Mouse (Mus musculus) neural tube, embryonic 15.5 days (tissue): ENCODE data around the gene March5. TPM values are rescaled to one million over a fixed set of nuclear protein-coding genes. Genes with fewer than 3 reads are reported as not detected.

Experiments used
- ATAC-seq: fragments of 200-750 bp; cut with Nextera tagmentation; 2 replicates; pipeline ENCODE4 v1.8.0; 2017; ENCODE audit warnings: mild to moderate bottlenecking, moderate TSS enrichment, moderate library complexity; ENCODE audit not compliant: low FRiP score
- H3K27ac ChIP-seq: fragments of 300-500 bp; sonication (generic); replicated peaks from 2 replicates; pipeline ENCODE4 v1.5.1; 2015; ENCODE audit warnings: mild to moderate bottlenecking, inconsistent platforms
- H3K27me3 ChIP-seq: fragments of 300-500 bp; sonication (generic); replicated peaks from 2 replicates; pipeline ENCODE4 v1.6.1; 2015; ENCODE audit warnings: inconsistent platforms
- H3K36me3 ChIP-seq: fragments of 300-500 bp; sonication (generic); 2 replicates; pipeline ENCODE4 v1.6.1; 2015; ENCODE audit warnings: inconsistent platforms
- H3K4me1 ChIP-seq: fragments of 300-500 bp; sonication (generic); 2 replicates; pipeline ENCODE4 v1.6.1; 2015; ENCODE audit warnings: inconsistent platforms
- H3K4me2 ChIP-seq: fragments of 300-500 bp; sonication (generic); 2 replicates; pipeline ENCODE4 v1.6.1; 2015; ENCODE audit warnings: inconsistent platforms, mild to moderate bottlenecking, moderate library complexity
- H3K4me3 ChIP-seq: fragments of 300-500 bp; sonication (generic); replicated peaks from 2 replicates; pipeline ENCODE4 v1.5.1; 2015; ENCODE audit warnings: mild to moderate bottlenecking, inconsistent platforms
- H3K9ac ChIP-seq: fragments of 300-500 bp; sonication (generic); replicated peaks from 2 replicates; pipeline ENCODE4 v1.6.1; 2015; ENCODE audit warnings: mild to moderate bottlenecking, inconsistent platforms
- H3K9me3 ChIP-seq: fragments of 300-500 bp; sonication (generic); replicated peaks from 2 replicates; pipeline ENCODE4 v1.6.1; 2016; ENCODE audit warnings: inconsistent platforms
- WGBS: fragments of 180-500 bp; shearing (Covaris S2); methylation state at CpG from one replicate; pipeline ENCODE4 v1.1.7; 2015; ENCODE audit warnings: mixed read lengths; 5-methylcytosine and 5-hydroxymethylcytosine counted together
- polyA plus RNA-seq: library from polyadenylated mRNA; unstranded; fragments of >200 nt; fragmentation: Nextera tagmentation; extraction: Ambion mirVana; gene quantifications from 2 replicates; pipeline ENCODE4 v1.2.1, GENCODE M21; 2015

Gene March5
- 98.7 and 104 TPM in 2 replicates for polyA plus RNA-seq

- peak within 1 kb of the TSS; percentile 87 for H3K4me2 ChIP-seq
- peak; percentile 99 for ATAC-seq
- peak within 1 kb of the TSS; percentile 84 for H3K27ac ChIP-seq
- H3K36me3 ChIP-seq, result peaks cover 16% of the 10 kb centered on the region
- peak within 1 kb of the TSS; percentile 98 for H3K9ac ChIP-seq
- peaks cover 22% of the 10 kb centered on the region for H3K4me1 ChIP-seq
- no peaks in the 10 kb centered on the region for H3K9me3 ChIP-seq
- WGBS, result under 1% methylated on average over 85 of the region's 94 CpGs
- H3K27me3 ChIP-seq, result no peaks in the 10 kb centered on the region
- peak within 1 kb of the TSS; percentile 100 for H3K4me3 ChIP-seq
Observed at GRCm38 (mm10) chr19:37207303-37208175, at the start of gene March5. Gene March5 (plus strand): TSS chr19:37207543.

DNA sequence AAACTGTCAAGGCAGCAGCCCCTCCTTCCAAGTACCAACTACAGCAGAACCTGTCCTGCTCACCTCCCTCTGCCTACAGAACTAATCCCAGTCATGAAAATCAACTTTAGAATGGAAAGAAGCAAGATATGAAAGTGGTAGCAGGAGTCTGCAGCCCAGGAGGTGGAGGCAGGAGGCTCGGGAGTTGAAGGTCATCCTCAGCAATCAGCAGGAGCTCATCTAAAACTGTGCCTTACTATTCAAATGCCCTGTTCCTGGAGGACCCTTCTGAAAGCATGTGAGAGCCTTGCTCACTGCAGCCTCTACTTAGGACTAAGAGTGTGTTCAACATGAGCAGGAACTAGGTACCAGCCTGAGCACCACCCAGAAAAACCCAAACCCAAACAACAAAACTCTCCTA lies 35.2 kb upstream of the March5 start:
- ATAC-seq, result no peak
- Histone ChIP-seq H3K4me1 (peaks cover 47% of the 10 kb centered on the region), H3K27me3 (no peaks in the 10 kb centered on the region), H3K9ac (peak overlapping the region; percentile 69; the same call in 1 of the 2 replicates), H3K4me3 (peak overlapping the region; percentile 67), H3K27ac (no peak overlapping the region), H3K4me2 (peak overlapping the region; percentile 95), H3K36me3 (no peaks in the 10 kb centered on the region), H3K9me3 (no peaks in the 10 kb centered on the region)
- 32% methylated on average over 1 of the region's 1 CpGs for WGBS

DNA sequence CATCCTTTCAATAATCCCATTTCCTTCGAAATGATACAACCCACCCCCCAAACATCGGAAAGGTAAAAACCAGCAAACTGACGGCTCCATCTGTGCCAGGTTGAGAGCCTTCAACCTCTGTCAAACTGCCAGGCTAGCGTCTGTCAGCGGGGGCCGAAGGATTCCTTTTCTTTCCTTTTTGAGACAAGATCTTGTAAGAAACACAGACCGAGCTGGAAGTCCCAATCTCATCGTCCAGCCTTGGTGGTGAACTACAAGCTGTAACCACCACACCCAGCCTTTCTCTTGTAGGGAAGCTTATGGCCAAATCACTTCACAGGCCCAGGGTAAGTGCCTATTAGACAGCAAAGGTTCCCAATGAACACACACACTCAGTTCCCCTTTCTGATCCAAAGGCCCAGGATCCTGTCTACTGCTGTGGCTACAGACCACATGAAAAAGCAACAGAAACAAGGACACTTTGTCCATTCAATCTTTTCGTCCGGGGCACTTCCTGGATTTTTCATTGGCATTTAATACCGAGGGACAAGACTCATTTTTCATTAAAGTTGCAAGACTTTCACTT lies 34.7 kb upstream of the March5 start:
- Histone ChIP-seq H3K4me3 (peak overlapping the region; percentile 67), H3K27ac (0 out of 2 replicates have a peak overlapping the region, but pooled peaks have one; percentile 5), H3K4me1 (peaks cover 48% of the 10 kb centered on the region), H3K4me2 (peak overlapping the region; percentile 95), H3K9me3 (no peaks in the 10 kb centered on the region), H3K9ac (peak overlapping the region; percentile 69), H3K36me3 (no peaks in the 10 kb centered on the region), H3K27me3 (no peaks in the 10 kb centered on the region)
- WGBS, result 76% methylated on average over 11 of the region's 11 CpGs
- ATAC-seq, result no peak

DNA sequence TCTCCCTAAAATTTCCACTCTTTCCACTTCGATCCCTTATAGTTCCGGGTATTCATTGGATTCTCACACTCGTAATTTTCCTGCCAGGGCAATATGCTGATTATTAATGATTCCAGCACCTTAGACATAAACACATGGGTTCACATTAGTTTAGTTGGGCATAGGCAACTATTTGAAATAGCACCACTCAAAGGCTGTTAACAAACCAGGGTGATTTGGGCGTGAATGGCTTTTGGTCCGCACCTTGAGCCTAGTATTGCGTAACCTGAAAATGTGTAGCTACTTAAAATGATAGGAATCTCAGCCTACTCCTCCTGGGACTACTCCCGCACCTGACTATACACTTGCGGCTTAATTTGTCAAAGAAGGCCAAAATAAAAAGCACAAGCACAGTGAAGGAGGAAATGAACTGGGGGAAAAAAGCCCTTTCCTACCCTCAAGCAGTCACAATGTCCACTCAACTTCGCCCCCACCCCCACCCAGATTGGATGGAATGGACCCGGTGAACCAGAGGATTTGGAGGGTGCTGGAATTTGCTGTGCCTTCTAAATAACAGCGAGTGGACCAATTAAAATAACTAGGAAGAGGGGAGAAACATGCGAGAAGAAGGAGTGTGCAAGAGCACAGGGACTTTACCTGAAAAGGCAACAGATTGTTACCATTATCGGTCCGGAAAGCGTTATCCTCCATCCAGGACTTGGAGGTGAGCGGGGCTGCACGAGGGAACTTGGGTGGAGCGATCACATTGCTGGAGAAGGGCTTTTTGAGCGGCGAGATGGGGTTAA lies 33.8 kb upstream of the March5 start:
- ATAC-seq, result no peak
- peak overlapping the region; percentile 95 for H3K4me2 ChIP-seq
- peak overlapping the region; percentile 69 for H3K9ac ChIP-seq
- no peaks in the 10 kb centered on the region for H3K9me3 ChIP-seq
- H3K36me3 ChIP-seq, result no peaks in the 10 kb centered on the region
- H3K4me3 ChIP-seq, result peak overlapping the region; percentile 67
- peak overlapping the region; percentile 93 for H3K27ac ChIP-seq
- no peaks in the 10 kb centered on the region for H3K27me3 ChIP-seq
- 23% methylated on average over 20 of the region's 20 CpGs for WGBS
- peaks cover 53% of the 10 kb centered on the region for H3K4me1 ChIP-seq

- no peaks in the 10 kb centered on the region for H3K9me3 ChIP-seq
- ATAC-seq, result peak; percentile 50
- H3K27ac ChIP-seq, result peak overlapping the region; percentile 93
- peak overlapping the region; percentile 95 for H3K4me2 ChIP-seq
- H3K9ac ChIP-seq, result peak overlapping the region; percentile 69
- H3K36me3 ChIP-seq, result no peaks in the 10 kb centered on the region
- peaks cover 58% of the 10 kb centered on the region for H3K4me1 ChIP-seq
- no peaks in the 10 kb centered on the region for H3K27me3 ChIP-seq
- WGBS, result under 1% methylated on average over 70 of the region's 70 CpGs
- peak overlapping the region; percentile 67 for H3K4me3 ChIP-seq
Observed at GRCm38 (mm10) chr19:37174116-37174715, 33.1 kb upstream of the March5 start.

DNA sequence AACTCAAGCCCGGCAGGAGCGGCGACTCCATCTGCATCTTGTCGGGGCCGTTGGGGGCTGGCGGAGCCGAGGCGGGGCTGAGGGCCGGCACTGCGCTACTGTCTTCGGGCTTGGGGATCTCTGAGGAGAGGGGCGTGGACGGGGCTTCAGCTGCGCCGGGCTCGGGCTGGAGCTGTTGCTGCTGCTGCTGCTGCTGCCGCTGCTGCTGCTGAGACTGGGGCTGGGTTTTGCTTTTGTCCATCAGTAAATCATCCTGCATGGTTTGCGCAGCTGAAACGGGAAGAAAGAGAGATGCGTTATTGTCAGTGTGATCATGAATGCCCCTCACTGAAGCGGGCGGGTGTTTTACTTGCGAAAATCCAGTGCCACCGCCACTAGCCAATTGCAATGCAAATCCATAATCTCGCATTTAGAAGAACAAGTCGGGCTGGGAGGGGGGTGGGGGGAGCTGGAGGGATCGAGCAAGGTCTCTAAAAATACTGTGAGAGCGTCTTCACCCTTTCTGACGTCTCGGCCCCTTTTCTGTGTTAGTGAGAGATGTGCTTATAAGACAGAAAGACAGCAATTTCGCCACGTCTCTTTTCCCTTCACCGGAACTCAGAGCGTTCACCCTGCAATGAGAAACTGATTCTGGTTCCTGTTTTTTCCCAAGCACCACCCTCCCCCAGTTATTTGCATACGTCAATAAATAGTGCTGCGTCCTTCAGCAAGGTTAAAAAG lies 32.5 kb upstream of the March5 start:
- WGBS, result under 1% methylated on average over 34 of the region's 36 CpGs
- peak; percentile 64 for ATAC-seq
- peaks cover 58% of the 10 kb centered on the region for H3K4me1 ChIP-seq

GRCm38 (mm10) chr19:37175436-37175805 lies 31.9 kb upstream of the March5 start:
- Histone ChIP-seq H3K4me2 (peak overlapping the region; percentile 95), H3K36me3 (no peaks in the 10 kb centered on the region), H3K27ac (peak overlapping the region; percentile 93), H3K27me3 (no peaks in the 10 kb centered on the region), H3K9ac (peak overlapping the region; percentile 69), H3K9me3 (no peaks in the 10 kb centered on the region), H3K4me3 (peak overlapping the region; percentile 67), H3K4me1 (peaks cover 53% of the 10 kb centered on the region)
- ATAC-seq, result no peak
- 2% methylated on average over 12 of the region's 12 CpGs for WGBS

More for the DNA sequence above, 32.5 kb upstream of the March5 start:
- H3K9me3 ChIP-seq, result no peaks in the 10 kb centered on the region
- H3K36me3 ChIP-seq, result no peaks in the 10 kb centered on the region
- peak overlapping the region; percentile 95 for H3K4me2 ChIP-seq
- peak overlapping the region; percentile 69 for H3K9ac ChIP-seq
- no peaks in the 10 kb centered on the region for H3K27me3 ChIP-seq
- H3K27ac ChIP-seq, result peak overlapping the region; percentile 93
- H3K4me3 ChIP-seq, result peak overlapping the region; percentile 67

DNA sequence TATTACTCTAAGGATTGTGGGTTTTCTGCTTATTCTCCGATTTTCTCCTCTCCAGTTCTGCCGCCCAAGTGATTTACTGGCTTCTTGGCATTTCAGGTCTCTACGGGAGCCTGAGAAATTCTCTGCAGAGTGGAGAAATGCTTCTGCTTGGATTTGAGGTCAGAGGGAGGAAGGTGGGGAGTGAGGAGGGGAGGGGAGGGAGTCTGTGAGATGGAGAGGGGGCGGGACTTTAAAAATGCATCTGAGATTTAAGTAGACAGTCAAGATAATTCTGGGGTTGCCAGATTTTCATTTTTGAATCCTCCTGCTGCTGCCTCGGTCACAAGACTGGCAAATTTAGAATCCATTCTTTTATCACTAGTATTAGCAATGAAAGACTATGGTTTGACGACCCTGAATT lies 31.4 kb upstream of the March5 start:
- no peaks in the 10 kb centered on the region for H3K9me3 ChIP-seq
- peak overlapping the region; percentile 67 for H3K4me3 ChIP-seq
- 4% methylated on average over 6 of the region's 6 CpGs for WGBS
- peaks cover 50% of the 10 kb centered on the region for H3K4me1 ChIP-seq
- peak overlapping the region; percentile 69 for H3K9ac ChIP-seq
- peak overlapping the region; percentile 93 for H3K27ac ChIP-seq
- peak overlapping the region; percentile 95 for H3K4me2 ChIP-seq
- ATAC-seq, result peak; percentile 16; the same call in 1 of the 2 replicates
- no peaks in the 10 kb centered on the region for H3K27me3 ChIP-seq
- no peaks in the 10 kb centered on the region for H3K36me3 ChIP-seq

DNA sequence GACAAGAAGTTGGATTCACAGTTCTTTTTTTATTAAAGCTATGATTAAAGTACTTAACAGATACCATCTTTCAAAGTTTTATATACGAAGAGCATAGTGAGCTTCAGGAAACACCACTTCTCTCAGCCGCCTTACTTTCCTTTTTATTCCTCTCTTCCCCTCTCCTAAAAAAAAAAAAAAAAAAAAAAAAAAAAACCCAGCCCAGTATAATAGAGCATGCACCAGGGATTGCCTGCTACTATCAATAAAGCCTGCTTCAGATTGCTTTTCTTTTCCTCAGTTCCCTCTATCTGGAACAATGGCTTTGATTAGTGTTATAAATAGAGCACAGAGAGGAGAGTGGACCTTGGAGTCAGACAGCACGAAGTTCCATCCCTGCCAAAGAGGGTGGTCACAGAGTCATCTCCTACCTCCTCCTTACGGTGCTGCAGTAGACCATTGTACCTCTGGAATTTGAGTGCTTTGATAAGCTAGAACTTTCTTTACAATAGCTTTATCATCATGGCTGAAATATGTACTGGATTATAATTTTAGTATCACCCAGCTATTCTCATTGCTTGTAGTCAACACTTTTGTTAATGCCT lies 30.4 kb upstream of the March5 start:
- Histone ChIP-seq H3K4me3 (peak overlapping the region; percentile 38), H3K9me3 (no peaks in the 10 kb centered on the region), H3K4me1 (peaks cover 42% of the 10 kb centered on the region), H3K27ac (no peak overlapping the region), H3K27me3 (no peaks in the 10 kb centered on the region), H3K36me3 (no peaks in the 10 kb centered on the region), H3K9ac (no peak overlapping the region; the same call in 1 of the 2 replicates), H3K4me2 (peak overlapping the region; percentile 95)
- WGBS, result 25% methylated on average over 4 of the region's 4 CpGs
- ATAC-seq, result no peak
